Mouse (Mus musculus) ES-E14 (cell line): ENCODE data around the gene Tns3. TPM values are rescaled to one million over a fixed set of nuclear protein-coding genes. Genes with fewer than 3 reads are reported as not detected.

ENCODE experiments used
- DNase-seq: peaks from one replicate; pipeline ENCODE4 v3.0.0-alpha.2; 2013; ENCODE audit warnings: low read depth, low spot score
- H3K27ac ChIP-seq: 2 replicates; pipeline ENCODE4 v1.5.1; 2012; ENCODE audit warnings: low read depth, mild to moderate bottlenecking, low read length, moderate library complexity, mixed read lengths; ENCODE audit not compliant: poor library complexity, insufficient read depth, severe bottlenecking
- H3K36me3 ChIP-seq: 2 replicates; pipeline ENCODE4 v1.6.1; 2012; ENCODE audit warnings: mild to moderate bottlenecking, low read length, moderate library complexity, mixed read lengths; ENCODE audit not compliant: control insufficient read depth, poor library complexity, insufficient read depth, severe bottlenecking
- H3K4me1 ChIP-seq, 2 experiments: fragments of 150-350 bp in 1 of 2; sonication (generic) in 1 of 2; 2 replicates each; pipeline ENCODE4 v1.6.1; 2012; ENCODE audit warnings: low read length in 2 of 2, mild to moderate bottlenecking in 1 of 2, mixed read lengths in 1 of 2; ENCODE audit not compliant: control insufficient read depth in 2 of 2, insufficient read depth in 2 of 2, poor library complexity in 1 of 2
- H3K4me3 ChIP-seq, 2 experiments: fragments of 150-350 bp in 1 of 2; sonication (generic) in 1 of 2; 2 replicates each; pipeline ENCODE4 v1.5.1; 2012; ENCODE audit warnings: low read length in 2 of 2, low read depth in 1 of 2, mild to moderate bottlenecking in 1 of 2, mixed read lengths in 1 of 2; ENCODE audit not compliant: insufficient read depth in 1 of 2, poor library complexity in 1 of 2, severe bottlenecking in 1 of 2
- H3K9ac ChIP-seq: 2 replicates; pipeline ENCODE4 v1.6.1; 2012; ENCODE audit warnings: low read depth, mild to moderate bottlenecking, low read length, mixed read lengths; ENCODE audit not compliant: poor library complexity, insufficient read depth, severe bottlenecking
- H3K9me3 ChIP-seq: fragments of 150-350 bp; sonication (generic); 2 replicates; pipeline ENCODE4 v1.6.1; 2012; ENCODE audit warnings: low read depth, mild to moderate bottlenecking, low read length; ENCODE audit not compliant: control insufficient read depth, insufficient read depth
- CHD2 ChIP-seq: IDR thresholded peaks from 2 replicates; pipeline ENCODE4 v1.6.1; 2014; ENCODE audit warnings: mild to moderate bottlenecking, low read depth, low read length, inconsistent platforms
- HCFC1 ChIP-seq: IDR thresholded peaks from 2 replicates; pipeline ENCODE4 v1.6.1; 2012; ENCODE audit warnings: low read length, inconsistent platforms, borderline replicate concordance; ENCODE audit not compliant: insufficient read depth
- MAFK ChIP-seq: IDR thresholded peaks from 2 replicates; pipeline ENCODE4 v1.6.1; 2014; ENCODE audit warnings: mild to moderate bottlenecking, low read depth, low read length, inconsistent platforms; ENCODE audit not compliant: insufficient read depth
- ZC3H11A ChIP-seq: IDR thresholded peaks from 2 replicates; pipeline ENCODE4 v1.6.1; 2012; ENCODE audit warnings: low read depth, mild to moderate bottlenecking, inconsistent platforms, low read length, borderline replicate concordance
- ZNF384 ChIP-seq: IDR thresholded peaks from 2 replicates; pipeline ENCODE4 v1.6.1; 2012; ENCODE audit warnings: low read depth, low read length, inconsistent platforms
- in situ Hi-C, 2 experiments: fragments of 600-800 bp; cut with MboI; formaldehyde crosslinking; loops; one replicate each; pipeline ENCODE4 v1.15.1; 2025; ENCODE audit warnings: low sequenced_read_pairs in 2 of 2, inconsistent platforms in 1 of 2; ENCODE audit not compliant: unreplicated experiment in 2 of 2
- total RNA-seq: library from RNA; depleted of rRNA; stranded (reverse); fragments of 300-350 nt; gene quantifications from 2 replicates; pipeline ENCODE4 v1.2.3, GENCODE M21; 2012

The Tns3 gene
- total RNA-seq, 1 experiment = 111 TPM

DNA sequence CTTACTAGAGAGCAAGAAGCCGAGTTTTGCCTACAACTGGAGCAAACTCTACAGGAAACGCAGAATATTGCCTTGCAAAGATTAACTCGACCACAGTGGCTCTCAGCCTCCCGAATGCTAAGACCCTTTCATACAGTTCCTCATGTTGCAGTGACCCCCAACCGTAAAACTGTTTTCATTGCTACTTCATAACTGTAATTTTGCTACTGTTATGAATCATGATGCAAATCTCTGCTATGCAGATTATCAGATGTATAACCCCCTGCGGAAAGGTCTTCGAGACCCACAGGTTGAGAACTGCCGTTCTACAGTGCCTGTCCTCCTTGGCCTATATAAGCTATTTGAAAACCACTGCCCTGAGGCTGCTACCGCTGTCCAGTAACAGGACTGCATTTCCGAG is 46.0 kb downstream of the Tns3 start:
- peaks cover 16 to 31% of the 10 kb centered on the region in 2 experiments for H3K4me1 ChIP-seq
- TF ChIP-seq HCFC1 (no peak), CHD2 (no peak), ZNF384 (no peak), MAFK (no peak), ZC3H11A (no peak)
- H3K4me3 ChIP-seq = no peak overlapping the region
- in situ Hi-C loops = no loop called here
- H3K27ac ChIP-seq = no peak overlapping the region; the same call in 1 of the 2 replicates
- no peak for DNase-seq
- H3K9me3 ChIP-seq = no peaks in the 10 kb centered on the region
- H3K36me3 ChIP-seq = peaks cover 4% of the 10 kb centered on the region
- H3K9ac ChIP-seq = no peak overlapping the region

DNA sequence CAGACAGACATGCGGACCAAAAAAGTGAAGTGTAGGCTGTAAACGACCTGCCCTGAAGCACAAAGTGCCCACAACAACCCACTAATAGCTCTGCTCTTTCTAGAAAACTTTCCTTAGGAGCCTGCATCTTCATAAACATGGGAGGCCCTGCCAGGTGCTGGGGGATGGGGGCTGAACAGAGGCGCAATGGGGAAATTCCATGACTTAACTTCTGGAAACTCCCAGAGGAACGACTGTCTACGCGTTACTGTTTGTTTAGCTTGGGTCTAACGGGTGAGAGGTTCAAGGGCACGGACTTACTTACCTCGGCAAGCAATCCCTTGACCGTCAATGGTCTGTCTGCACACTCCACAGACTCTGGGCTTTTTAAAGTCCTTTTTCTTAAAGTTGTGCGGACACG is 48.9 kb downstream of the Tns3 start:
- no peak for TF ChIP-seq CHD2
- TF ChIP-seq HCFC1 = no peak
- peaks cover 13% of the 10 kb centered on the region for H3K36me3 ChIP-seq
- DNase-seq = no peak
- H3K27ac ChIP-seq = no peak overlapping the region
- H3K4me1 ChIP-seq = peaks cover 13 to 32% of the 10 kb centered on the region in 2 experiments
- H3K9ac ChIP-seq = no peak overlapping the region
- no peaks in the 10 kb centered on the region for H3K9me3 ChIP-seq
- in situ Hi-C loops = no loop called here
- peak overlapping the region in 1 of 2 experiments; percentile 35; a peak in 2 of 4 replicates for H3K4me3 ChIP-seq

DNA sequence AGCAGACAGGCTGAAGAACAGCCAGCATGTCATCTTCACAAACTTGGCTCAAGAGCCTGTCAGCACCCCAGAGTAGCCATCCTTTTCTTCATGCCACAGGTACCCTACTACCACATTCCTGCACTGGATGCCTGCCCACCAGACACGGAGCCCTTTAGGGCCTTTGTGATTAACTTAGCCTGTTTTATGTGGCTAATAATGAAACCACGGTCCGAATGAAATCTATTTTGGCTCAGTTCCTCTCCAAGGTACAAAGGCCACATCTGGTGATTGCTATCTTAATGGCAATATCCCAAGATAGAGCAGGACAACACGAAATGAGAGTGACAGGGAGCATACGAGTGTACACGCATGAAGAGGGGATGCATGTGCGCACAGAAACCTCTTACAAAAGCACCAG is 53.9 kb downstream of the Tns3 start:
- no peak overlapping the region for H3K9ac ChIP-seq
- H3K4me1 ChIP-seq = peaks cover 2 to 20% of the 10 kb centered on the region in 2 experiments; a peak in 3 of 4 replicates
- DNase-seq = no peak
- H3K36me3 ChIP-seq = peaks cover 24% of the 10 kb centered on the region
- in situ Hi-C loops = no loop called here
- no peaks in the 10 kb centered on the region for H3K9me3 ChIP-seq
- TF ChIP-seq ZNF384 (no peak), CHD2 (no peak), HCFC1 (no peak), MAFK (no peak)
- no peak overlapping the region for H3K4me3 ChIP-seq
- no peak overlapping the region for H3K27ac ChIP-seq

DNA sequence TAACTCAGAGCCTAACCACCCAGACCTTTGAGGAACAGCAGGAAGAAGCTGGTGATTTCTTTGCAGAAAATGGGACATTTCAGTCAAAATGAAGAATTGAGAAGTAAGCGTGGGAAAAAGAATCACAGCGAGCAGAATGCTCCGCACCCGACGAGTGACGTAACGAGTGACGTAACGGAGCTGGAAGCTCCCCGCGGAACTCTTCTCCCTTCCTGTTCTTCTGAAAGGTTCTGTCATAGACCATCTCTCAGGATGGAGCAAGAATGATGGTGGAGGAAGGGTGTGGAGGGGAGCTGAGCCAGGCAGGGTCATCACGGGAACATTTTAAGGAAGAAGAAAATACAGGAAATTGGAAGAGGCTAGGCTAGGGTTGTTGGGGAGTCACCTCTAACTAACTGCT is 54.5 kb downstream of the Tns3 start:
- Histone ChIP-seq H3K36me3 (peaks cover 24% of the 10 kb centered on the region), H3K4me3 (no peak overlapping the region), H3K9me3 (no peaks in the 10 kb centered on the region), H3K27ac (no peak overlapping the region), H3K4me1 (peaks cover 0 to 16% of the 10 kb centered on the region in 2 experiments; a peak in 3 of 4 replicates), H3K9ac (no peak overlapping the region)
- TF ChIP-seq HCFC1 = no peak
- TF ChIP-seq CHD2 = no peak
- TF ChIP-seq ZNF384 = no peak
- no peak for TF ChIP-seq MAFK
- no peak for TF ChIP-seq ZC3H11A
- DNase-seq = no peak
- in situ Hi-C loops = no loop called here

DNA sequence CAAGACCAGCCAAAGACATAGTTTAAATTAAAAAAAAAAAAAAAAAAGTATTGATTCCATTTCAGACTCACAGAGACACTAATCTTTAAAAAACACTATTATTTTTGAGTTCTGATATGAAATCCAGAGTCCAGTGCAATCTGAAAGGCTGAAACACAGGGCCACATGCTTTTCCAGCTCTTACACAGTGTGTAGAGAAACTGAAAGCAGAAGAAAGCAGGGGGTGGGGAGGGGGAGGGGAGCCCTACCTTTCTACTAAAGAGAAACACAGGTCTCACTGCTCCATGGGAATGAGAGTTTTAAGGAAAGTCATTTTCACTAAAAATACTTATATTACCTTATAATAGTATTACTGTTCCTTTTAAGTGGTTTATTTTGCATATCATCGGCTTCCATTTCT is 57.2 kb downstream of the Tns3 start:
- no peak overlapping the region for H3K9ac ChIP-seq
- H3K4me1 ChIP-seq = peaks cover 7 to 12% of the 10 kb centered on the region in 2 experiments; a peak in 3 of 4 replicates
- no peak overlapping the region for H3K27ac ChIP-seq
- in situ Hi-C loops = no loop called here
- TF ChIP-seq HCFC1 (no peak), MAFK (no peak), CHD2 (no peak), ZC3H11A (no peak), ZNF384 (no peak)
- H3K9me3 ChIP-seq = no peaks in the 10 kb centered on the region
- H3K36me3 ChIP-seq = peaks cover 18% of the 10 kb centered on the region; the same call in 1 of the 2 replicates
- DNase-seq = no peak
- no peak overlapping the region for H3K4me3 ChIP-seq
